In the genomic region with DNA sequence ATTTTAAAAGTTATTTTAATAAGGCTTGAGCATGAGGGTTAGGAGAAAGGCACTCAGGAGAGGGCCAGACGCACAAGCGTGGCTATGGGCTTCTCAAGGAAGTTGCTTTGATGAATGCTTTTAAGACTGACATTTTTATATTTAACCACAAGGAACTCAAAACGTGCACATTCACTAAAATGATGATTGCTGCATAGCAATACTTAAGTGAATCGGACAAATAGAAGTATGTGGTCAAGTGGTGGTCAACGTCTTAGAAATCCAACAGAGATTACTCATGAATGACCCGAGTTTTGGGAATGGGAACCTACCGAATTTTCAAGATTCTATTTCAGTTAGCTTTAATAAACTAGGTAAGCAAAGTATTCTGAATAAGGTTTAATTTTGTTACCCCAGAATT, we compare ENCODE assay signal across 9 mouse cellular contexts. TPM values are rescaled to one million over a fixed set of nuclear protein-coding genes. Genes with fewer than 3 reads are reported as not detected.
DNase-seq lines count a peak whose midpoint lies in the region; ATAC-seq lines count a peak whose summit lies in the region.
"Had no signal": no experiment of that assay in that cellular context is flagged by ENCODE, and none has a peak within 500 bp of the region (broad histone marks: within the 10 kb centered on the region; RNA-seq: fewer than 3 reads in every experiment).

No protein-coding gene starts in this region.

- peaks cover 13% of the 10 kb centered on the region for H3K4me1 ChIP-seq in forebrain, embryonic 10.5 days
- H3K4me1 ChIP-seq in liver, embryonic 11.5 days (replicated peaks; ENCODE audit: control insufficient read depth, insufficient read depth, low read length), result 0 out of 2 replicates have a peak, but pooled peaks cover 3% of the 10 kb centered on the region

- H3K4me2 ChIP-seq in liver, embryonic 11.5 days, result peak overlapping the region; percentile 67

- WGBS in forebrain, embryonic 10.5 days, result 57% methylated on average over 7 of the region's 7 CpGs
- WGBS in liver, embryonic 11.5 days, result 44% methylated on average over 7 of the region's 7 CpGs

- H3K9me3 ChIP-seq in forebrain, embryonic 10.5 days, result no peaks in the 10 kb centered on the region
- no peaks in the 10 kb centered on the region for H3K9me3 ChIP-seq in liver, embryonic 11.5 days (ENCODE audit: control insufficient read depth, low read length)

- H3K4me3 ChIP-seq in forebrain, embryonic 10.5 days, result peak overlapping the region; percentile 92
- peak overlapping the region; percentile 91 for H3K4me3 ChIP-seq in liver, embryonic 11.5 days (ENCODE audit: low read depth, low read length)

- ATAC-seq in liver, embryonic 11.5 days (replicated peaks; ENCODE audit: low FRiP score), result no peak

- H3K36me3 ChIP-seq in forebrain, embryonic 10.5 days (replicated peaks), result peaks cover 19% of the 10 kb centered on the region
- 0 out of 2 replicates have a peak, but pooled peaks cover 5% of the 10 kb centered on the region for H3K36me3 ChIP-seq in liver, embryonic 11.5 days (ENCODE audit: control insufficient read depth, insufficient read depth, low read length)

- H3K9ac ChIP-seq in liver, embryonic 11.5 days (ENCODE audit: low read depth, low read length), result peak overlapping the region; percentile 28; the same call in 1 of the 2 replicates

- peak; percentile 34 for DNase-seq in embryo, embryonic 10.5 days (ENCODE audit: low spot score)
- no peak for DNase-seq in embryo, embryonic 10 days (ENCODE audit: low spot score)
- DNase-seq in 416B (ENCODE audit: low read depth), result peak; percentile 53
- DNase-seq in forebrain, embryonic 10.5 days (ENCODE audit: extremely low spot score, low spot score), result no peak
- no peak for DNase-seq in liver, embryonic 11.5 days (ENCODE audit: low spot score)
- no peak for DNase-seq in spleen, adult 18-20 months
- no peak for DNase-seq in gastrocnemius, postnatal 10 days
- DNase-seq in spleen, postnatal 36 days (ENCODE audit: low spot score in 2 of 2), result no peak

- no peaks in the 10 kb centered on the region for H3K27me3 ChIP-seq in forebrain, embryonic 10.5 days (ENCODE audit: poor library complexity, severe bottlenecking)
- H3K27me3 ChIP-seq in liver, embryonic 11.5 days (replicated peaks; ENCODE audit: control insufficient read depth, insufficient read depth, low read length), result no peaks in the 10 kb centered on the region; the same call in 1 of the 2 replicates

- H3K27ac ChIP-seq in forebrain, embryonic 10.5 days, result peak overlapping the region; percentile 99
- no peak overlapping the region for H3K27ac ChIP-seq in liver, embryonic 11.5 days (ENCODE audit: low read depth, low read length)

RNA-seq across cellular contexts. Expression of gene Zkscan8, which starts 0.8 kb away (rescaled TPM):
- 7.0 and 9.1 TPM in 2 replicates for polyA plus RNA-seq in forebrain, embryonic 10.5 days (2016; fragmentation: Nextera tagmentation; extraction: Ambion mirVana)
- 5.1 and 5.7 TPM in 2 replicates for polyA plus RNA-seq in liver, embryonic 11.5 days (2014; fragmentation: Nextera tagmentation; extraction: Ambion mirVana)
- total RNA-seq in gastrocnemius, postnatal 10 days (2021), result 10 to 100 TPM in 1 of 2 experiments, 1 to 10 TPM in 1; 8.0 to 11.4 TPM

RNA-seq across cellular contexts. Expression of gene Olfr1366, which starts 12.5 kb away (rescaled TPM):
- polyA plus RNA-seq in forebrain, embryonic 10.5 days (2016; fragmentation: Nextera tagmentation; extraction: Ambion mirVana), result 0.15 and 0.20 TPM in 2 replicates
- 0.05 and 0.08 TPM in 2 replicates for polyA plus RNA-seq in liver, embryonic 11.5 days (2014; fragmentation: Nextera tagmentation; extraction: Ambion mirVana)
- total RNA-seq in gastrocnemius, postnatal 10 days (2021), result not detected
- total RNA-seq: layer of hippocampus, postnatal 25 days had no signal

RNA-seq across cellular contexts. Expression of gene Gm11273, which starts 28.9 kb away (rescaled TPM):
- 4.7 and 6.9 TPM in 2 replicates for polyA plus RNA-seq in forebrain, embryonic 10.5 days (2016; fragmentation: Nextera tagmentation; extraction: Ambion mirVana)
- 7.2 and 7.8 TPM in 2 replicates for polyA plus RNA-seq in liver, embryonic 11.5 days (2014; fragmentation: Nextera tagmentation; extraction: Ambion mirVana)
- total RNA-seq in gastrocnemius, postnatal 10 days (2021), result 100 to 1,000 TPM; 118 to 122 TPM

RNA-seq across cellular contexts. Expression of gene Olfr1535, which starts 29.6 kb away (rescaled TPM):
- polyA plus RNA-seq in forebrain, embryonic 10.5 days (2016; fragmentation: Nextera tagmentation; extraction: Ambion mirVana), result not detected in 2 replicates
- polyA plus RNA-seq in liver, embryonic 11.5 days (2014; fragmentation: Nextera tagmentation; extraction: Ambion mirVana), result not detected in 2 replicates
- not detected for total RNA-seq in gastrocnemius, postnatal 10 days (2021)
- total RNA-seq: layer of hippocampus, postnatal 25 days had no signal

RNA-seq across cellular contexts. Expression of gene AK157302, which starts 35.1 kb away (rescaled TPM):
- polyA plus RNA-seq in forebrain, embryonic 10.5 days (2016; fragmentation: Nextera tagmentation; extraction: Ambion mirVana), result 0.29 and 0.31 TPM in 2 replicates
- 0.22 and 0.42 TPM in 2 replicates for polyA plus RNA-seq in liver, embryonic 11.5 days (2014; fragmentation: Nextera tagmentation; extraction: Ambion mirVana)
- total RNA-seq in gastrocnemius, postnatal 10 days (2021), result 10 to 100 TPM; 11.5 to 12.4 TPM

Comparison
In these comparisons a context has a peak if more than half of its experiments do, and no peak if none do; other contexts are left out.
1. DNase-seq: peak in embryo, embryonic 10.5 days (single experiment) and 416B (single experiment); none in embryo, embryonic 10 days (single experiment), forebrain, embryonic 10.5 days (single experiment), liver, embryonic 11.5 days (single experiment), spleen, adult 18-20 months (0 of 2), gastrocnemius, postnatal 10 days (single experiment) and spleen, postnatal 36 days (0 of 2).